Mouse (Mus musculus) midbrain, postnatal 0 days (tissue): Measurements from ENCODE around the gene Cnr2. TPM values are rescaled to one million over a fixed set of nuclear protein-coding genes. Genes with fewer than 3 reads are reported as not detected.
A peak's percentile ranks its signal among the peaks of the same experiment; 100 is the strongest.

Experiments
- ATAC-seq: fragments of 200-750 bp; cut with Nextera tagmentation; 2 replicates; pipeline ENCODE4 v1.8.0; 2017; ENCODE audit warnings: moderate number of reproducible peaks, mild to moderate bottlenecking, moderate TSS enrichment, moderate library complexity; ENCODE audit not compliant: low FRiP score
- DNase-seq: peaks from one replicate; pipeline ENCODE4 v3.0.0-alpha.2; 2015; ENCODE audit warnings: low spot score
- H3K27ac ChIP-seq: fragments of 300-500 bp; sonication (generic); 2 replicates; pipeline ENCODE4 v1.5.1; 2014; ENCODE audit warnings: low read depth, mild to moderate bottlenecking, low read length, mixed read lengths
- H3K27me3 ChIP-seq: fragments of 300-500 bp; sonication (generic); 2 replicates; pipeline ENCODE4 v1.6.1; 2014; ENCODE audit warnings: low read length, control low read depth, mixed read lengths; ENCODE audit not compliant: insufficient read depth
- H3K36me3 ChIP-seq: fragments of 300-500 bp; sonication (generic); 2 replicates; pipeline ENCODE4 v1.6.1; 2014; ENCODE audit warnings: low read length, control low read depth, mixed read lengths; ENCODE audit not compliant: insufficient read depth
- H3K4me1 ChIP-seq: fragments of 300-500 bp; sonication (generic); 2 replicates; pipeline ENCODE4 v1.6.1; 2014; ENCODE audit warnings: mild to moderate bottlenecking, control low read depth, antibody characterized with exemption, low read length, mixed read lengths; ENCODE audit not compliant: insufficient read depth
- H3K4me2 ChIP-seq: fragments of 300-500 bp; sonication (generic); 2 replicates; pipeline ENCODE4 v1.6.1; 2014; ENCODE audit warnings: low read depth, mild to moderate bottlenecking, low read length, mixed read lengths; ENCODE audit not compliant: poor library complexity, severe bottlenecking
- H3K4me3 ChIP-seq: fragments of 300-500 bp; sonication (generic); 2 replicates; pipeline ENCODE4 v1.5.1; 2014; ENCODE audit warnings: low read depth, mild to moderate bottlenecking, low read length, moderate library complexity
- H3K9ac ChIP-seq: fragments of 300-500 bp; sonication (generic); replicated peaks from 2 replicates; pipeline ENCODE4 v1.6.1; 2014; ENCODE audit warnings: mild to moderate bottlenecking, low read length, moderate library complexity, mixed read lengths; ENCODE audit not compliant: poor library complexity, severe bottlenecking
- H3K9me3 ChIP-seq: fragments of 300-500 bp; sonication (generic); 2 replicates; pipeline ENCODE4 v1.6.1; 2016; ENCODE audit warnings: low read length, control low read depth
- CTCF ChIP-seq: IDR thresholded peaks from 2 replicates; pipeline ENCODE4 v1.5.1; 2016; ENCODE audit warnings: antibody characterized with exemption, mild to moderate bottlenecking
- WGBS: fragments of 180-500 bp; shearing (Covaris S2); extraction: QIAGEN DNeasy Blood & Tissue Kit; methylation state at CpG from one replicate; pipeline ENCODE4 v1.1.7; 2014; 5-methylcytosine and 5-hydroxymethylcytosine counted together
- polyA plus RNA-seq: library from polyadenylated mRNA; unstranded; fragments of >200 nt; fragmentation: Nextera tagmentation; extraction: Ambion mirVana; gene quantifications from 2 replicates; pipeline ENCODE4 v1.2.1, GENCODE M21; 2015
- total RNA-seq: library from RNA; depleted of rRNA; stranded (reverse); fragments of >200 nt; gene quantifications from 2 replicates; pipeline ENCODE4 v1.2.3, GENCODE M21; 2014

Gene Cnr2
- total and polyA plus RNA-seq, 2 experiments from 2014 or later = 0.04 to 0.55 TPM

DNA sequence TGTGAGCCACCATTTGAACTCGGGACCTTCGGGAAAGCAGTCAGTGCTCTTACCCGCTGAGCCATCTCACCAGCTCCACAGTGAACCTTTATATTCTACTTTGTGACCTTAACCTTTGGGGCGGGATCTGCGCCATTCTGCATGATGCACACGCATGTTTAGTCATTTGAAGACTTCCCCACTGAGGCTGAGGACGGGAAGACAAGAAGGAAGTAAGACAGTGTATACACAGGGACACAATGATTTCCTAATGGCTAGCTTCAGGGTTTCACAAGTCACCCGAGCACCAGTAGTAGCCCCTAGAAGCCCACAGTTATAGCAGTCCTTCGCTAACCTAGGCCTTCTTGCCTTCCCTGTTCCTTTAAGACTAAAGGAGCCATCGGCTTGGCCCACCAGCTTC, 50.5 kb downstream of the Cnr2 start:
- no peaks in the 10 kb centered on the region for H3K27me3 ChIP-seq
- peak overlapping the region; percentile 80 for H3K9ac ChIP-seq
- peak overlapping the region; percentile 89 for H3K4me2 ChIP-seq
- H3K4me1 ChIP-seq = 0 out of 2 replicates have a peak, but pooled peaks cover 3% of the 10 kb centered on the region
- H3K36me3 ChIP-seq = no peaks in the 10 kb centered on the region
- 76% methylated on average over 10 of the region's 10 CpGs for WGBS
- H3K4me3 ChIP-seq = peak overlapping the region; percentile 68
- no peaks in the 10 kb centered on the region for H3K9me3 ChIP-seq
- TF ChIP-seq CTCF = no peak
- DNase-seq (no peak), ATAC-seq (peak; percentile 15; the same call in 1 of the 2 replicates)
- H3K27ac ChIP-seq = peak overlapping the region; percentile 77

- ATAC-seq = peak; percentile 92
- Histone ChIP-seq H3K36me3 (no peaks in the 10 kb centered on the region), H3K9ac (peak within 1 kb of the TSS; percentile 80), H3K4me3 (peak within 1 kb of the TSS; percentile 68), H3K4me1 (0 out of 2 replicates have a peak, but pooled peaks cover 3% of the 10 kb centered on the region), H3K27me3 (no peaks in the 10 kb centered on the region), H3K27ac (peak within 1 kb of the TSS; percentile 77), H3K9me3 (no peaks in the 10 kb centered on the region), H3K4me2 (peak within 1 kb of the TSS; percentile 89)
- WGBS = under 1% methylated on average over 23 of the region's 23 CpGs
- no peak for TF ChIP-seq CTCF
- peak; percentile 95 for DNase-seq
Measured at GRCm38 (mm10) chr4:135946278-135946658, 51.1 kb downstream of the Cnr2 start, which contains the start of gene Hmgcl. Gene Hmgcl (plus strand): TSS chr4:135946448.

GRCm38 (mm10) chr4:135946659-135947301, 51.6 kb downstream of the Cnr2 start:
- H3K9ac ChIP-seq = peak overlapping the region; percentile 80
- 0 out of 2 replicates have a peak, but pooled peaks have one; percentile 4 for TF ChIP-seq CTCF
- peaks cover under 1% of the 10 kb centered on the region; the same call in 1 of the 2 replicates for H3K36me3 ChIP-seq
- peak overlapping the region; percentile 77 for H3K27ac ChIP-seq
- ATAC-seq (peak; percentile 24), DNase-seq (peak; percentile 38)
- no peaks in the 10 kb centered on the region for H3K9me3 ChIP-seq
- peak overlapping the region; percentile 89 for H3K4me2 ChIP-seq
- H3K27me3 ChIP-seq = no peaks in the 10 kb centered on the region
- WGBS = 1% methylated on average over 28 of the region's 28 CpGs
- H3K4me1 ChIP-seq = 0 out of 2 replicates have a peak, but pooled peaks cover 3% of the 10 kb centered on the region
- peak overlapping the region; percentile 68 for H3K4me3 ChIP-seq

DNA sequence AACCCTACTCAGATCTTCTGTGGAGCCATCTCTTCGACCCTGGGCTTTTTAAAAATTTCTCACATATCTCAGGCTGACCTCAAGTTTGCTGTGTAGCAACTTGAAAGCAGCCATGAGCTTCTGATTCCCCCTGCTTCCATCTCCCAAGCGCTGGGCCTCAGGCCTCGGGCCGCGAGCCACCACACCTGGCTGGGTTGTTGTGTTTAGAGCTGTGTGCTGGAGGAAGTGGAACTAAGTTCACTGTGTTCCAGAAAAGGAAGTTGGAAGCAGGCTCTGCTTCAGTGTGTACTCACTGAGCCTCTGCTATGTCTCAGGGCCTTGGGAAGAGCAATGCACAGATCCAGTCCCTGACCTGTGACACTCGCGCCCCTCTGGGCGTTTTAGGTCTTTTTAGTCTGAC, 52.9 kb downstream of the Cnr2 start:
- Histone ChIP-seq H3K27ac (no peak overlapping the region), H3K27me3 (no peaks in the 10 kb centered on the region), H3K9me3 (no peaks in the 10 kb centered on the region), H3K36me3 (peaks cover 9% of the 10 kb centered on the region; the same call in 1 of the 2 replicates), H3K9ac (no peak overlapping the region), H3K4me2 (no peak overlapping the region), H3K4me3 (no peak overlapping the region), H3K4me1 (0 out of 2 replicates have a peak, but pooled peaks cover 3% of the 10 kb centered on the region)
- TF ChIP-seq CTCF = no peak
- whole genome bisulfite sequencing = 97% methylated on average over 8 of the region's 8 CpGs
- DNase-seq (no peak), ATAC-seq (no peak)

DNA sequence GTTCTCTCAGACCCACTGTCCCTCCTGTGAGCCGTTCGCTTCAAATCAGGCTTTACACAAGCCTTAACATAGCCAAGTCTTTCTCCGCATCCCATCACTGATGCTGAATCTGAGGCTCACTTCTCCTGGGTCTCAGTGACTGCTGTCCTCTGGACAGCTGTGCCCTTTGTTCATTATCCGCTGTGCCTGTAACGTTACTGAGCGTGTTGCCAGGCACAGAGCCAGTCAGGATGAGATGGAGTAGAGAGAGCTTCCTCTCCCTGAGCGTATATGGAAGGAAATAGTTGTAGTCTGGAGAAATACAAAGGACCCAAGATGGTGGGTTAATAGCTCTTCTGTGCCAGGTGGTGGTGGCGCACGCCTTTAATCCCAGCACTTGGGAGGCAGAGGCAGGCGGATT, 54.3 kb downstream of the Cnr2 start:
- Histone ChIP-seq H3K36me3 (peaks cover 9% of the 10 kb centered on the region; the same call in 1 of the 2 replicates), H3K9ac (no peak overlapping the region), H3K27ac (no peak overlapping the region), H3K4me1 (0 out of 2 replicates have a peak, but pooled peaks cover 3% of the 10 kb centered on the region), H3K9me3 (no peaks in the 10 kb centered on the region), H3K4me3 (no peak overlapping the region), H3K27me3 (no peaks in the 10 kb centered on the region), H3K4me2 (no peak overlapping the region)
- 86% methylated on average over 10 of the region's 10 CpGs for WGBS
- no peak for TF ChIP-seq CTCF
- ATAC-seq (no peak), DNase-seq (no peak)

DNA sequence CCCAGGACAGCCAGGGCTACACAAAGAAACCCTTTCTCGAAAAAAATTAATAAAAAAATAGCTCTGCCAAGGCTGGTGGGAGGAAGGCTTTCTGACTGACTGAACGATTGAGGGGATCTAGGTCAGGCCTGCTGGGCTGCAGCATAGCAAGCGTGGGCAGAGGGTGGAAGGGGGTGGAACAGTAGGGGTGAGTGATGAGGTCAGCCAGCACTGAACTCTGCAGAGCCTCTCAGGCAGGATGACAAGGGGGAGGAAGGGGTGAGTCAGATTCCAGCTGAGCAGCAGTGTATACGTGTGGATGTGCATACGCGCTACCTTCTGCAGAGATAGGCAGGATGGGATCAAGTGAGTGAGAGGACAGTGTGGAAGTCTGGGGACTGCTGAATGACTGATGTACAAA, 54.7 kb downstream of the Cnr2 start:
- Histone ChIP-seq H3K27me3 (no peaks in the 10 kb centered on the region), H3K36me3 (peaks cover 9% of the 10 kb centered on the region; the same call in 1 of the 2 replicates), H3K9ac (no peak overlapping the region), H3K4me1 (0 out of 2 replicates have a peak, but pooled peaks cover 3% of the 10 kb centered on the region), H3K4me3 (no peak overlapping the region), H3K4me2 (no peak overlapping the region), H3K27ac (no peak overlapping the region; the same call in 1 of the 2 replicates), H3K9me3 (no peaks in the 10 kb centered on the region)
- 64% methylated on average over 6 of the region's 6 CpGs for WGBS
- no peak for ATAC-seq
- DNase-seq = peak; percentile 13
- TF ChIP-seq CTCF = no peak
